Mouse (Mus musculus) adrenal gland, postnatal 4 days (tissue): ENCODE results near the gene Shank2. TPM values are rescaled to one million over a fixed set of nuclear protein-coding genes. Genes with fewer than 3 reads are reported as not detected.

Experiments
- DNase-seq, 2 experiments: peaks; one replicate each; pipeline ENCODE4 v3.0.0; 2021 to 2022; ENCODE audit warnings: low spot score in 2 of 2, mixed read lengths in 2 of 2
- microRNA-seq: library from miRNA; unstranded; fragments of <30 nt; microRNA quantifications from one replicate; pipeline ENCODE4 v1.2.0, GENCODE M21; 2021
- total RNA-seq, 2 experiments: library from RNA; stranded (reverse); gene quantifications; 2 replicates each; pipeline ENCODE4 v1.2.3; 2021

Shank2 gene
- total RNA-seq, 2 experiments from 2014 or later: 11.1 to 17.7 TPM

GRCm38 (mm10) chr7:144469181-144469641 lies 467.5 kb downstream of the Shank2 start:
- no peak for DNase-seq

GRCm38 (mm10) chr7:144469908-144470544 lies 468.3 kb downstream of the Shank2 start:
- peak in 1 of 2 experiments; percentile 30 for DNase-seq

- DNase-seq: peak; percentile 79 to 84
These were observed 468.9 kb downstream of the Shank2 start, which contains the start of gene Cttn for GRCm38 (mm10) chr7:144470545-144471059. Gene Cttn, minus strand, starts transcription at chr7:144471009.

- no peak for DNase-seq
These were observed 469.4 kb downstream of the Shank2 start for GRCm38 (mm10) chr7:144471103-144471502.

- no peak for DNase-seq
These were observed 471.8 kb downstream of the Shank2 start for GRCm38 (mm10) chr7:144473486-144473885.

Small RNA genes lying within 50 kb of the gene (microRNA-seq; reads per million reads assigned to microRNA genes)
- 5.8 reads per million, percentile 16 among the genes with 10 or more reads in this experiment for gene Mir3105

Other genes with a start within 250 kb of the Shank2 start
- 10 to 100 TPM; 42.3 to 50.7 TPM for gene Osbpl5, start 244.9 kb upstream of the Shank2 start, total RNA-seq
- gene Mrgprg, start 234.9 kb upstream of the Shank2 start, total RNA-seq: not detected
- gene Mrgpre, start 217.4 kb upstream of the Shank2 start, total RNA-seq: 1 to 10 TPM; 3.0 to 3.4 TPM
- 10 to 100 TPM; 12.4 to 13.9 TPM for gene Nadsyn1, start 179.1 kb upstream of the Shank2 start, total RNA-seq
- gene Dhcr7, start 178.8 kb upstream of the Shank2 start, total RNA-seq: 100 to 1,000 TPM; 186 to 188 TPM
- gene Gm498, start 135.1 kb upstream of the Shank2 start, total RNA-seq: not detected